In the genomic region with DNA sequence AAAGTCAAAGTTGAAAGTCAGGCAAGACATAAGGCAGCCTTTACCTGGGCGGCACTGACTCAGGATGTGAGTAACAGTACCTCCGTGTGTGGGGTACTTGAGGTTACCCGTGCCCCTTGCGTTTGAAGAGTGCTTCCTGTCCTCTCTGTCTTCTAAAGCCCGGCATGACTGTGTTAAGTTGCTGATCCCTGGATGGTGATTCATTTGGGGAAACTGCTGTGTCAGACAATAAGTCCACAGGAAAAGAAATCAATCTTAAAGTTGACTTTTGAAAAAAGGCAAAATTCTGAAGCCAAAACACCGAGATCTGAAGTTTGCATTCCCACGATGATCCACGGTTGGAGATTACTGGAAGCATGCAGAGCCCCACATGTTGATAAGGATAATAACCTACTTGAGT, we compare ENCODE assay signal across 20 mouse cellular contexts.
"Had no signal": no experiment of that assay in that cellular context is flagged by ENCODE, and none has a peak within 500 bp of the region (broad histone marks: within the 10 kb centered on the region; RNA-seq: fewer than 3 reads in every experiment).

No protein-coding gene starts in this region.

- DNase-seq: liver, postnatal 0 days; lung, adult 2 months; lung, postnatal 14 days; lung, postnatal 36 days; right cerebral cortex, postnatal 25 days; right cerebral cortex, postnatal 4 days; spleen, adult 18-20 months; thymus, adult 2 months; thymus, postnatal 25 days; thymus, postnatal 4 days had no signal

- H3K4me3 ChIP-seq: lung, embryonic 15.5 days; megakaryocyte, embryonic 14.5 days; midbrain, embryonic 13.5 days; midbrain, embryonic 15.5 days; neural tube, embryonic 12.5 days; stomach, embryonic 15.5 days had no signal

- ATAC-seq: liver, postnatal 0 days; lung, postnatal 0 days; midbrain, embryonic 13.5 days; midbrain, embryonic 15.5 days had no signal

- H3K9ac ChIP-seq: liver, postnatal 0 days; lung, embryonic 15.5 days; midbrain, embryonic 13.5 days; midbrain, embryonic 15.5 days; neural tube, embryonic 12.5 days; stomach, embryonic 15.5 days had no signal

- H3K27me3 ChIP-seq: lung, embryonic 15.5 days; megakaryocyte, embryonic 14.5 days; midbrain, embryonic 13.5 days; midbrain, embryonic 15.5 days; neural tube, embryonic 12.5 days; stomach, embryonic 15.5 days had no signal

- H3K36me3 ChIP-seq: lung, embryonic 15.5 days; midbrain, embryonic 13.5 days; midbrain, embryonic 15.5 days; neural tube, embryonic 12.5 days; stomach, embryonic 15.5 days had no signal

- H3K4me2 ChIP-seq: lung, embryonic 15.5 days; midbrain, embryonic 11.5 days; midbrain, embryonic 13.5 days; midbrain, embryonic 15.5 days; neural tube, embryonic 12.5 days; stomach, embryonic 15.5 days had no signal

- H3K27ac ChIP-seq: lung, embryonic 15.5 days; macrophage; midbrain, embryonic 13.5 days; midbrain, embryonic 15.5 days; neural tube, embryonic 12.5 days; stomach, embryonic 15.5 days; stomach, postnatal 0 days had no signal

- H3K9me3 ChIP-seq: lung, embryonic 15.5 days; megakaryocyte, embryonic 14.5 days; midbrain, embryonic 13.5 days; midbrain, embryonic 15.5 days; neural tube, embryonic 12.5 days; stomach, embryonic 15.5 days had no signal

- H3K4me1 ChIP-seq: megakaryocyte, embryonic 14.5 days; midbrain, embryonic 13.5 days; midbrain, embryonic 15.5 days; neural tube, embryonic 12.5 days had no signal
